Mouse (Mus musculus) T-cell, adult 2 months (primary cell): ENCODE measurements around the gene Aqp5.

Experiments
- DNase-seq: peaks from one replicate; pipeline ENCODE4 v3.0.0; 2022; ENCODE audit warnings: low spot score

The Aqp5 gene

GRCm38 (mm10) chr15:99596841-99597240, 6.3 kb downstream of the Aqp5 start:
- DNase-seq, result no peak

GRCm38 (mm10) chr15:99597596-99597995, 7.0 kb downstream of the Aqp5 start:
- DNase-seq, result no peak

- no peak for DNase-seq
Measured at GRCm38 (mm10) chr15:99599245-99600070, 8.9 kb downstream of the Aqp5 start.

GRCm38 (mm10) chr15:99600986-99601822, 10.6 kb downstream of the Aqp5 start, which contains the start of gene Aqp6:
Gene Aqp6, plus strand, starts transcription at chr15:99601400.
- DNase-seq, result no peak

GRCm38 (mm10) chr15:99601823-99602120, 11.2 kb downstream of the Aqp5 start:
- DNase-seq, result no peak

GRCm38 (mm10) chr15:99602206-99602820, 11.7 kb downstream of the Aqp5 start:
- no peak for DNase-seq

- no peak for DNase-seq
Measured at GRCm38 (mm10) chr15:99603216-99603615, 12.6 kb downstream of the Aqp5 start.

- DNase-seq, result no peak
Measured at GRCm38 (mm10) chr15:99605595-99605994, 15.0 kb downstream of the Aqp5 start.

- DNase-seq, result no peak
Measured at GRCm38 (mm10) chr15:99606515-99606914, 15.9 kb downstream of the Aqp5 start.

GRCm38 (mm10) chr15:99607388-99608113, 17.0 kb downstream of the Aqp5 start:
- DNase-seq, result no peak

GRCm38 (mm10) chr15:99608382-99609125, 18.0 kb downstream of the Aqp5 start:
- DNase-seq, result no peak

GRCm38 (mm10) chr15:99611563-99611962, 21.0 kb downstream of the Aqp5 start:
- no peak for DNase-seq

- DNase-seq, result no peak
Measured at GRCm38 (mm10) chr15:99614273-99614672, 23.7 kb downstream of the Aqp5 start.

GRCm38 (mm10) chr15:99614753-99615152, 24.2 kb downstream of the Aqp5 start:
- DNase-seq, result no peak

GRCm38 (mm10) chr15:99615246-99615645, 24.7 kb downstream of the Aqp5 start:
- DNase-seq, result no peak

- DNase-seq, result no peak
Measured at GRCm38 (mm10) chr15:99618595-99618994, 28.0 kb downstream of the Aqp5 start.

GRCm38 (mm10) chr15:99619821-99620220, 29.2 kb downstream of the Aqp5 start:
- no peak for DNase-seq

- DNase-seq, result no peak
Measured at GRCm38 (mm10) chr15:99622063-99622462, 31.5 kb downstream of the Aqp5 start.

GRCm38 (mm10) chr15:99631618-99632017, 41.0 kb downstream of the Aqp5 start:
- no peak for DNase-seq

GRCm38 (mm10) chr15:99634702-99635101, 44.1 kb downstream of the Aqp5 start:
- no peak for DNase-seq

GRCm38 (mm10) chr15:99637405-99638123, 47.0 kb downstream of the Aqp5 start:
- DNase-seq, result no peak
